Mouse (Mus musculus): ENCODE measurements at regions not wholly inside any gene's neighbourhood (a gene's known extent, or its start where the extent isn't known, plus 50 kb on each side); places are given as distances from the start of the nearest gene placed in this dataset.

DNA sequence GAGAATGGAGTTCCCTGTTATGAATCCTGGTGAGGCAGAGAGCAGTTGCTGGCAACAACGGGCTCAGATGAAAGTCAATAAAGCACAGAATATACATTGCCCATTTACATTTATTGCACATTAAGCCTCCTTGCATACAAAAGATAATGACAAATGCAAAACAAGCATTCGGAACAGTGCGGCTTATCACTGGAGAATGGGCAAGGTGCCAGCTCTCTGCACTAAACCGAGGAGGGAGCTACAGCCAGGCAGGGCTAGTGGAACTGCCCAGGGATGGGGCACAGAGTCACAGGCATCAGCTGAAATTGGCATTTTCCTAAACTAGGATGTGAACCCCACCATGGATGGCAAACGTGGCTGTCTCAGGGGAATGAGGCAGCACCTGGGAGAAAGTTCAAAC, 2514.8 kb upstream of the 5930422O12Rik start:
- DNase-seq (ENCODE audit: low spot score): no peak
- no peaks in the 10 kb centered on the region for H3K36me3 ChIP-seq (ENCODE audit: control insufficient read depth, insufficient read depth, low read length)
- 90% methylated on average over 5 of the region's 5 CpGs for WGBS

DNA sequence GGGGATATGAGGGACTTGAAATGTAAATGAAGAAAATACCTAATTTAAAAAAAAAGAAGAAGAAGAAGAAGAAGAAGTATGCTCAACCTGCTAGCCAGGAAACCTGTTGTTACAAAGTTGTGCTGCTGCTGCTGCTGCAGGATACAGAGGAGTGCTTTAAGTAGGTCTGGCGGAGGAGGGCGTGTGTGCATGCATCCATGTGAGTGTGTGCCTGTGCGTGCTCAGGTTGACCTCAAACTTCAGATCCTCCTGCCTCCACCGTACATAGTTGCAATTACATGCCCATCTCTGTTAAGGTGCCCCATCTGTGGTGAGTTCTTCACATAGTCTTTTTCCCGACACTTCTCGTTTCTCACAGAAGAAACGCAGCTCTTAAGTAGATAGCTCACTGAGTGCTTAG, 2513.4 kb upstream of the 5930422O12Rik start:
- Histone ChIP-seq H3K36me3 (ENCODE audit: control insufficient read depth, insufficient read depth, low read length) (no peaks in the 10 kb centered on the region), H3K27me3 (ENCODE audit: control insufficient read depth, insufficient read depth, low read length) (peaks cover 2% of the 10 kb centered on the region; the same call in 1 of the 2 replicates), H3K9me3 (ENCODE audit: control insufficient read depth, low read length) (no peaks in the 10 kb centered on the region), H3K27ac (ENCODE audit: low read depth, low read length) (no peak overlapping the region), H3K4me1 (replicated peaks; ENCODE audit: control insufficient read depth, insufficient read depth, low read length) (no peaks in the 10 kb centered on the region; the same call in 1 of the 2 replicates), H3K4me3 (ENCODE audit: low read depth, low read length) (no peak overlapping the region), H3K9ac (ENCODE audit: low read depth, low read length) (no peak overlapping the region), H3K4me2 (replicated peaks; ENCODE audit: low read depth, low read length) (no peak overlapping the region)
- no peak for DNase-seq (ENCODE audit: low spot score)
- WGBS: 70% methylated on average over 7 of the region's 7 CpGs
- ATAC-seq (ENCODE audit: low FRiP score): no peak

More for the DNA sequence above, 2514.8 kb upstream of the 5930422O12Rik start:
- no peak overlapping the region for H3K4me3 ChIP-seq (ENCODE audit: low read depth, low read length)
- H3K27me3 ChIP-seq (ENCODE audit: control insufficient read depth, insufficient read depth, low read length): peaks cover 2% of the 10 kb centered on the region; the same call in 1 of the 2 replicates
- H3K27ac ChIP-seq (ENCODE audit: low read depth, low read length): no peak overlapping the region
- H3K9me3 ChIP-seq (ENCODE audit: control insufficient read depth, low read length): no peaks in the 10 kb centered on the region
- H3K9ac ChIP-seq (ENCODE audit: low read depth, low read length): no peak overlapping the region
- H3K4me2 ChIP-seq (replicated peaks; ENCODE audit: low read depth, low read length): no peak overlapping the region
- no peak for ATAC-seq (ENCODE audit: low FRiP score)
- no peaks in the 10 kb centered on the region; the same call in 1 of the 2 replicates for H3K4me1 ChIP-seq (replicated peaks; ENCODE audit: control insufficient read depth, insufficient read depth, low read length)

DNA sequence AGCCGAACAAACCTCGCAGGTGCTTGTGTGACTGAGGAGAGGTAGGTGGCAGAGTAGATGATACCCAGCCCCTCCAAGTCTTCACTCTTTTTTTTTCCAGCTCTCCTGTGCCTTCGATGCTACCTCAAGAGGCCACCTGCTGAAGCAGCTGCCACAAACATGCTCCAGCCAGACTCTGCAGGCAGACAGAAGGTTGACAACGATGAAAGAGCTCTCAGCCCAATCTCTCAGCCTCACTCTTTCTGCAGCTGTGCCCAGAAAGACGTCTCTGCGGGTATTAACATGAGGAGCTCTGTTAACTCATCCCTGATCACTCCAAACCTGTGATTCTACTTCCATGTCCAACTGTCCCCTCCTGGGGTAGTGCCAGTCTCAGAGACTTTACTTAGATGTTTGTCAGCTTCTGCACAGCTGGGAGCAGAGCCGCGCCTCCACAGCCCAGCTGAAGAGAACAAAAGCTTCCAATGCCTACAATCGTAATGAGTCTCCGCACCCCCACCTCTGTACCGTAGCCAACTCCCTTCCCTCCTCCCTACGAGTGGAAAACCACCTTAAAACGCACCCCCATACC, 2512.8 kb upstream of the 5930422O12Rik start:
- H3K4me1 ChIP-seq (replicated peaks; ENCODE audit: control insufficient read depth, insufficient read depth, low read length): no peaks in the 10 kb centered on the region; the same call in 1 of the 2 replicates
- peak; percentile 87 for ATAC-seq (ENCODE audit: low FRiP score)
- H3K36me3 ChIP-seq (ENCODE audit: control insufficient read depth, insufficient read depth, low read length): no peaks in the 10 kb centered on the region
- H3K4me3 ChIP-seq (ENCODE audit: low read depth, low read length): peak overlapping the region; percentile 34
- H3K9me3 ChIP-seq (ENCODE audit: control insufficient read depth, low read length): no peaks in the 10 kb centered on the region
- DNase-seq (ENCODE audit: low spot score): peak; percentile 59
- peak overlapping the region; percentile 77 for H3K9ac ChIP-seq (ENCODE audit: low read depth, low read length)
- peak overlapping the region; percentile 72 for H3K4me2 ChIP-seq (replicated peaks; ENCODE audit: low read depth, low read length)
- peak overlapping the region; percentile 51; the same call in 1 of the 2 replicates for H3K27ac ChIP-seq (ENCODE audit: low read depth, low read length)
- peaks cover 2% of the 10 kb centered on the region; the same call in 1 of the 2 replicates for H3K27me3 ChIP-seq (ENCODE audit: control insufficient read depth, insufficient read depth, low read length)
- WGBS: 11% methylated on average over 13 of the region's 13 CpGs

DNA sequence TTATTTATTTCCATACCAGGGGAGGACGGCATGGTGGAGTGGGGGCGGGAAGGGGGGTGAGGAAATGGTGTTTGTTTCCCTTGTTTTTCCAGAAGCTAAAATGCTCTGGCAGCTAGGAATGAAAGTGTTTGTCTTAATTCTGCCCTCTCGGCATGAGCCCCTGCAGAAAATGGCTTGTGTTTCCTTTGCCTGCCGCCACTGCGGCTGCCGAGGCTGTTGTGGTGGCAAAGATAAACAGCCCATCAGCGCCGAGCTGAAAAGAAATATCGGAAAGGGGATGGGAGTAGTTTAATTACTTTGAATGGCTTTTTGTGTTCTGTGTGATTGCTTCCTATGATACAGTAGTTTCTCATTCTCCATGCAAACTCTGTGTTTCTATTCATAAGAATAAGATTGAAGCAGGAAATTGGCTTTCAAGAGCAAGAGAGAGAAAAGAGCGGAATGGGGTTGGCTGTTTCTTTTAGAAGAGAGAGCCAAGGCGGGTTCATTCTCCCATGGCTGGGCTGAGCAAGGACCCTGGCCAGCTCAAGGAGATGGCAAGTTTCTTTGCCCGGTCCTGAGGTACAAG, 2512.2 kb upstream of the 5930422O12Rik start:
- H3K4me2 ChIP-seq (replicated peaks; ENCODE audit: low read depth, low read length): peak overlapping the region; percentile 72

DNA sequence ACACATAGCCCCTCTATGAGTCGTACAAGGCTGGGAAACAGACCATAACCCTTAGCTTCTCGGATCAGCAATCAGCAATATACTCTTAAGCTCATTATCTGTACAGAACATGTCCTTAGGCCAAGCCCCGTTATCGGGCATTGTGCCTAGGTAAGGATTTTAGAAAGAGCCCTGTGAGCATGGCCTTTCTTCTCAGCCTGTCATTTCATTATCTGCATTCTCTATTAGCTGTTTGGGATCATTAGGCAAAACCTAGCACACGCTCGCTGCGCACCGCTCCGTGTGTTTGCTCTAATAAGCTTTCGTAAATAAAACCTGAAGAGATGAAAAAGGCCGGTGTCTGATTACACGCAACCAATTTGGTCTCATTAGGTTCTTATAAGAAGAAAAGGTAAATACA, 2507.1 kb upstream of the 5930422O12Rik start:
- no peak overlapping the region for H3K9ac ChIP-seq (ENCODE audit: low read depth, low read length)
- H3K4me2 ChIP-seq (replicated peaks; ENCODE audit: low read depth, low read length): no peak overlapping the region
- ATAC-seq (ENCODE audit: low FRiP score): no peak
- no peak for DNase-seq (ENCODE audit: low spot score)
- H3K27ac ChIP-seq (ENCODE audit: low read depth, low read length): no peak overlapping the region
- H3K4me1 ChIP-seq (replicated peaks; ENCODE audit: control insufficient read depth, insufficient read depth, low read length): no peaks in the 10 kb centered on the region
- WGBS: 88% methylated on average over 12 of the region's 12 CpGs
- H3K4me3 ChIP-seq (ENCODE audit: low read depth, low read length): no peak overlapping the region
- H3K36me3 ChIP-seq (ENCODE audit: control insufficient read depth, insufficient read depth, low read length): no peaks in the 10 kb centered on the region
- H3K9me3 ChIP-seq (ENCODE audit: control insufficient read depth, low read length): no peaks in the 10 kb centered on the region
- no peaks in the 10 kb centered on the region for H3K27me3 ChIP-seq (ENCODE audit: control insufficient read depth, insufficient read depth, low read length)

More for the DNA sequence above, 2512.2 kb upstream of the 5930422O12Rik start:
- WGBS: 10% methylated on average over 12 of the region's 12 CpGs
- Histone ChIP-seq H3K4me3 (ENCODE audit: low read depth, low read length) (peak overlapping the region; percentile 34), H3K9ac (ENCODE audit: low read depth, low read length) (peak overlapping the region; percentile 77), H3K4me1 (replicated peaks; ENCODE audit: control insufficient read depth, insufficient read depth, low read length) (no peaks in the 10 kb centered on the region; the same call in 1 of the 2 replicates), H3K36me3 (ENCODE audit: control insufficient read depth, insufficient read depth, low read length) (no peaks in the 10 kb centered on the region), H3K27me3 (ENCODE audit: control insufficient read depth, insufficient read depth, low read length) (peaks cover under 1% of the 10 kb centered on the region; the same call in 1 of the 2 replicates), H3K9me3 (ENCODE audit: control insufficient read depth, low read length) (no peaks in the 10 kb centered on the region), H3K27ac (ENCODE audit: low read depth, low read length) (peak overlapping the region; percentile 51; the same call in 1 of the 2 replicates)
- DNase-seq (ENCODE audit: low spot score) (peak; percentile 56), ATAC-seq (ENCODE audit: low FRiP score) (peak; percentile 66)

DNA sequence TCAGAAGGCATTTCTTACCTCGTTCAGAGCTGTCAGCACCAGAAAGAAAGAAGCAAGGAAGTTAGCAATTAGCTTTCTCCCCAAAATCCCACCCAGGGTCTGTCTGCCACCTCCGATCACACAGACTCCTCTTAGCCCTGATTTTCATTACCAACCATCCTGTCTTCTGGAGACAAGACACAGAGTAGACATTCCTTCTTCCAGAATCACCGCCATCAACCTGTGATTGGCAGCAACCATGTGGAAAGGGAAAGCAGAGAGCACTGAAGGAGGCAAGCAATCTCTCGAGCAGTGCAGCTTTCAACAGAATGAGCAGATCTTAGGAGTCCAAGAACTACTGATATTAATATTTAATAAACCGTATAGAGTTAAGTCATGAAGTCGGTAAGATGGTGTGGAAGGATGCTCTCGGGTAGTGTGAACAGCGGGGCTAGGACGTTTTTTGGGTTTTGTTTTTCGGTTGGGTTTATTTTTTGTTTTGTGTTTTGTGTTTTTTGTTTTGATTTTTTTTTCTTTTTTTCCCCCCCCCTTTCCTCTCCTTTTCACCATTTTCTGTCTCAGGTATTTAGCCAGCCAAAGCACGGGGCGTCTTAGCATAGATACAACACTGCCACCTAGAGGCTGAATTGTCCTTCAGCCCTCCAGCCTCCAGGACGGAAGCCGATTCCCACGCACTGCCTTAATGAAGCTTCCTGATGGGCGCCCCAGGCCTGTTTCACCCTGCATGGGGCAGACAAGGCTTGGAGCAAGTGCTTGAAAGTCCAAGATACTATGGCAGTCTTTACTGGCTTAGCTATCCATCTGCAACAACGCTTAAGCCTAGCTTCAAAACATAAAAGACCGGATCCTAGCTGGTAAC, 2505.0 kb upstream of the 5930422O12Rik start:
- Histone ChIP-seq H3K36me3 (ENCODE audit: control insufficient read depth, insufficient read depth, low read length) (no peaks in the 10 kb centered on the region), H3K4me2 (replicated peaks; ENCODE audit: low read depth, low read length) (no peak overlapping the region; the same call in 1 of the 2 replicates), H3K4me1 (replicated peaks; ENCODE audit: control insufficient read depth, insufficient read depth, low read length) (no peaks in the 10 kb centered on the region), H3K4me3 (ENCODE audit: low read depth, low read length) (no peak overlapping the region), H3K27ac (ENCODE audit: low read depth, low read length) (no peak overlapping the region), H3K9me3 (ENCODE audit: control insufficient read depth, low read length) (no peaks in the 10 kb centered on the region), H3K9ac (ENCODE audit: low read depth, low read length) (0 out of 2 replicates have a peak overlapping the region, but pooled peaks have one; percentile 31), H3K27me3 (ENCODE audit: control insufficient read depth, insufficient read depth, low read length) (no peaks in the 10 kb centered on the region)
- peak; percentile 93 for ATAC-seq (ENCODE audit: low FRiP score)
- WGBS: 39% methylated on average over 18 of the region's 18 CpGs
- DNase-seq (ENCODE audit: low spot score): peak; percentile 91

DNA sequence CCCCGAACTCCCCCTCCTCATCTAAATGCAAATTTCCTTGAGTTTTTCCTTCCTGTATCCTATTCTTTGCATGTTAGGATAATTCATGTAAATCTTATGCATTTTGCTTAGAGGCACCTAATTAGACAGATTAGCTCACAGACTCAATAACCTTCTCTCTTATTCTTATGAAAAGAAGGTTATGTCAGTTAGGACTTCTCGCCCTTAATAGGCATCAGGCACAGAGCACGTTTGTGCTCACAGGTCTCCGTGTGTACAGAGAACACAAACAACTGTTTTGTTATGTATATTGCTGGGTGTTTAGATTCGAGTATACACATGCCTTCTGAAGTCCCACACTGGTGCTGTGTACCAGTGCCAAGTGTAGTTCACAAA, 2504.4 kb upstream of the 5930422O12Rik start:
- Histone ChIP-seq H3K9me3 (ENCODE audit: control insufficient read depth, low read length) (no peaks in the 10 kb centered on the region), H3K36me3 (ENCODE audit: control insufficient read depth, insufficient read depth, low read length) (no peaks in the 10 kb centered on the region), H3K27me3 (ENCODE audit: control insufficient read depth, insufficient read depth, low read length) (no peaks in the 10 kb centered on the region), H3K9ac (ENCODE audit: low read depth, low read length) (no peak overlapping the region), H3K4me1 (replicated peaks; ENCODE audit: control insufficient read depth, insufficient read depth, low read length) (no peaks in the 10 kb centered on the region), H3K4me2 (replicated peaks; ENCODE audit: low read depth, low read length) (no peak overlapping the region; the same call in 1 of the 2 replicates), H3K4me3 (ENCODE audit: low read depth, low read length) (no peak overlapping the region), H3K27ac (ENCODE audit: low read depth, low read length) (no peak overlapping the region)
- WGBS: 31% methylated on average over 5 of the region's 5 CpGs
- DNase-seq (ENCODE audit: low spot score) (peak; percentile 19), ATAC-seq (ENCODE audit: low FRiP score) (peak; percentile 77)

DNA sequence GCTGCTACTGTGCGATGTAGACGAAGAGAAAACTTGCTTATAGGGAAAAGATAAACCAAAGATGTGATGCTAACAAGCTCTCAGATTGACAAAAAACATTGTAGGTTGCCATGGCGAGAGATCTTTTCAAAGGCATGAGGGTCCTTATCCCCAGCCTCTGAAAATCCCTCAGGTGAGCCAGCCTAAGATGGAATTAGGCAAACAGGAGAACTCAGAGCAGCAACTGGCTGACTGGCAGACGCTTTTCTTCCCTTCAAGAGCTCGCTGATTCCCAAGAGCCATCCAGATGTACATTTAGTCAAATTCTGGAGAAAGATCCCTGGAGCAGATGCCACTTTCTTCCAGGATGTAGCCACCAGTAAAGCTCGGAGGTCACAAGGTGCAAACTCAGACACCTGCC, 2503.9 kb upstream of the 5930422O12Rik start:
- H3K4me3 ChIP-seq (ENCODE audit: low read depth, low read length): no peak overlapping the region
- DNase-seq (ENCODE audit: low spot score): peak; percentile 6
- no peaks in the 10 kb centered on the region for H3K4me1 ChIP-seq (replicated peaks; ENCODE audit: control insufficient read depth, insufficient read depth, low read length)
- WGBS: 71% methylated on average over 6 of the region's 6 CpGs
- ATAC-seq (ENCODE audit: low FRiP score): no peak
- H3K27ac ChIP-seq (ENCODE audit: low read depth, low read length): no peak overlapping the region
- no peak overlapping the region for H3K4me2 ChIP-seq (replicated peaks; ENCODE audit: low read depth, low read length)
- no peaks in the 10 kb centered on the region for H3K36me3 ChIP-seq (ENCODE audit: control insufficient read depth, insufficient read depth, low read length)
- no peak overlapping the region for H3K9ac ChIP-seq (ENCODE audit: low read depth, low read length)
- H3K9me3 ChIP-seq (ENCODE audit: control insufficient read depth, low read length): no peaks in the 10 kb centered on the region
- no peaks in the 10 kb centered on the region for H3K27me3 ChIP-seq (ENCODE audit: control insufficient read depth, insufficient read depth, low read length)
